In the genomic region with DNA sequence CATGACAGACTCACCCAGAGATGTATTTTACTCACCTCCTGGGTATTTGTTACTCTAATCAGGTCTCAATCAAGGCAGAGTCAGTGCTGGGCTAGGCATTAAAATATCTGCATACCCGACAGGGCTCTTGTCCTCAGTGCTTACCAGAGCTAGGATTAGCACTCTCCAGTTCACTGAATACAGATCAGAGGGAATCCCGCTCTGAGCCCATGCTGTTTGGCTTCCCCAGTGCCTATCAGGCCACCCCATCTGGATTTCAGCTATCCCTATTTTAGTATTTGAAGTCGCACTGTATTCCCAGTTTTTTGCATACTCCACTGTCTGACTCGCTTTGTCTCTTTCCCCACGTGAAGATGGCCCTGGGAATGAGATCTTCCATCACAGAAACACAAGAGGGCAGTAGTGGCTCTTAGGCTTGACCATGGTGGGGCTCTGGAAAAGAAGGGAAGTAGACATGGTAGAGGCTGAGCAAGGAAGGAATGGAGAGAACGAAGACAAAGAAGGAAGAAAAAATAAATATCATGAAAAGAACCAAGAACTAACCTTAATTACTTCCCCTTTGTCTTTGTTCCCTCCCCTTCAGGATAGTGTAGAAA, we compare ENCODE assay signal across 8 mouse cellular contexts.
DNase-seq lines count a peak whose midpoint lies in the region; ATAC-seq and TF ChIP-seq lines count a peak whose summit lies in the region.

No protein-coding gene starts in this region.

- H3K9ac ChIP-seq in kidney, postnatal 0 days (ENCODE audit: low read depth, low read length): no peak overlapping the region
- no peak overlapping the region for H3K9ac ChIP-seq in midbrain, postnatal 0 days (replicated peaks; ENCODE audit: low read length, poor library complexity, severe bottlenecking)

- intact Hi-C loops in left cerebral cortex, postnatal 4 days (cut with DNase I): loop anchor here (10.0 kb wide), 1 partner anchor 542 kb away; no protein-coding TSS in a partner anchor
- intact Hi-C loops in left cerebral cortex, postnatal 36 days (cut with DNase I): no loop called here

- peak; percentile 5 for DNase-seq in left cerebral cortex, postnatal 4 days
- no peak for DNase-seq in left cerebral cortex, postnatal 36 days (ENCODE audit: low spot score in 2 of 2)
- peak; percentile 21 for DNase-seq in cerebellum, adult 11-12 months
- DNase-seq in heart, adult 9 months (ENCODE audit: low spot score in 2 of 2): peak; percentile 25 to 27
- peak; percentile 80 for DNase-seq in kidney, postnatal 0 days (ENCODE audit: low spot score)
- peak; percentile 58 for DNase-seq in midbrain, postnatal 0 days (ENCODE audit: low spot score)
- no peak for DNase-seq in thymus, postnatal 36 days
- DNase-seq in c-Kit-positive CD71-positive TER-119-positive erythroid progenitor cells, embryonic 14.5 days (ENCODE audit: low spot score): no peak

- H3K9me3 ChIP-seq in kidney, postnatal 0 days (replicated peaks; ENCODE audit: low read length): no peaks in the 10 kb centered on the region
- H3K9me3 ChIP-seq in midbrain, postnatal 0 days (ENCODE audit: low read length): no peaks in the 10 kb centered on the region

- H3K4me1 ChIP-seq in kidney, postnatal 0 days (replicated peaks; ENCODE audit: insufficient read depth, low read length): no peaks in the 10 kb centered on the region
- H3K4me1 ChIP-seq in midbrain, postnatal 0 days (ENCODE audit: insufficient read depth, low read length): no peaks in the 10 kb centered on the region

- no peaks in the 10 kb centered on the region for H3K27me3 ChIP-seq in kidney, postnatal 0 days (ENCODE audit: insufficient read depth, low read length)
- no peaks in the 10 kb centered on the region for H3K27me3 ChIP-seq in midbrain, postnatal 0 days (ENCODE audit: insufficient read depth, low read length)

- no peaks in the 10 kb centered on the region for H3K36me3 ChIP-seq in kidney, postnatal 0 days (ENCODE audit: insufficient read depth, low read length)
- H3K36me3 ChIP-seq in midbrain, postnatal 0 days (ENCODE audit: insufficient read depth, low read length): no peaks in the 10 kb centered on the region

- WGBS in kidney, postnatal 0 days: 32% methylated on average over 6 of the region's 6 CpGs
- WGBS in midbrain, postnatal 0 days: 19% methylated on average over 6 of the region's 6 CpGs

- H3K27ac ChIP-seq in kidney, postnatal 0 days: no peak overlapping the region
- H3K27ac ChIP-seq in midbrain, postnatal 0 days (ENCODE audit: low read depth, low read length): no peak overlapping the region

- H3K4me2 ChIP-seq in kidney, postnatal 0 days (ENCODE audit: low read length): no peak overlapping the region
- H3K4me2 ChIP-seq in midbrain, postnatal 0 days (ENCODE audit: low read depth, low read length, poor library complexity, severe bottlenecking): no peak overlapping the region

- no peak overlapping the region for H3K4me3 ChIP-seq in kidney, postnatal 0 days (replicated peaks; ENCODE audit: low read depth, low read length)
- no peak overlapping the region for H3K4me3 ChIP-seq in midbrain, postnatal 0 days (ENCODE audit: low read depth, low read length)

- peak; percentile 88 for TF ChIP-seq CTCF in kidney, postnatal 0 days (IDR thresholded peaks at IDR 0.05; ENCODE audit: low read depth)
- peak; percentile 70 for TF ChIP-seq CTCF in midbrain, postnatal 0 days (IDR thresholded peaks at IDR 0.05)

- no peak for ATAC-seq in kidney, postnatal 0 days (replicated peaks; ENCODE audit: low FRiP score, low read depth)
- ATAC-seq in midbrain, postnatal 0 days (ENCODE audit: low FRiP score): no peak

Comparison
In these comparisons a context has a peak if more than half of its experiments do, and no peak if none do; other contexts are left out.
1. DNase-seq: peak in left cerebral cortex, postnatal 4 days (single experiment), cerebellum, adult 11-12 months (single experiment), heart, adult 9 months (2 of 2), kidney, postnatal 0 days (single experiment) and midbrain, postnatal 0 days (single experiment); none in left cerebral cortex, postnatal 36 days (0 of 2), thymus, postnatal 36 days (0 of 2) and c-Kit-positive CD71-positive TER-119-positive erythroid progenitor cells, embryonic 14.5 days (single experiment).